Mouse (Mus musculus) liver, adult 2 months (tissue): Measurements from ENCODE around the gene Vac14.

Experiments
- CTCF ChIP-seq: fragments of 200-500 bp; IDR thresholded peaks from 2 replicates; pipeline ENCODE4 v1.5.1; 2011; ENCODE audit warnings: low read depth, low read length, control low read depth
- POLR2A ChIP-seq: fragments of 200-500 bp; IDR thresholded peaks from 2 replicates; pipeline ENCODE4 v1.6.1; 2011; ENCODE audit warnings: low read length, control low read depth; ENCODE audit not compliant: insufficient read depth; ENCODE audit errors: extremely low read depth

- TF ChIP-seq POLR2A, result no peak
- TF ChIP-seq CTCF, result no peak
Measured at GRCm38 (mm10) chr8:110617801-110618358, 505 bp upstream of the Vac14 start.
